Mouse (Mus musculus) embryo, embryonic 11.5 days (tissue): ENCODE measurements around the gene Apoc3.
A peak's percentile ranks its signal among the peaks of the same experiment; 100 is the strongest.

ENCODE experiments used
- DNase-seq: peaks from one replicate; pipeline ENCODE4 v3.0.0-alpha.2; 2012; ENCODE audit warnings: low read depth, low spot score

Gene Apoc3

GRCm38 (mm10) chr9:46230450-46230975, 4.9 kb downstream of the Apoc3 start:
- DNase-seq, result no peak

GRCm38 (mm10) chr9:46229573-46230449, 5.6 kb downstream of the Apoc3 start:
- DNase-seq, result peak; percentile 78

- DNase-seq, result no peak
Observed at GRCm38 (mm10) chr9:46228491-46228890, 6.9 kb downstream of the Apoc3 start, which contains the start of gene Apoa1. TSS of gene Apoa1 (plus strand) at chr9:46228580.

- no peak for DNase-seq
Observed at GRCm38 (mm10) chr9:46227064-46227614, 8.3 kb downstream of the Apoc3 start.

- DNase-seq, result no peak
Observed at GRCm38 (mm10) chr9:46224945-46225660, 10.3 kb downstream of the Apoc3 start.

GRCm38 (mm10) chr9:46224101-46224500, 11.3 kb downstream of the Apoc3 start:
- DNase-seq, result no peak

- no peak for DNase-seq
Observed at GRCm38 (mm10) chr9:46223090-46223489, 12.3 kb downstream of the Apoc3 start.

- DNase-seq, result no peak
Observed at GRCm38 (mm10) chr9:46218176-46218575, 17.3 kb downstream of the Apoc3 start.

GRCm38 (mm10) chr9:46216744-46217470, 18.5 kb downstream of the Apoc3 start:
- DNase-seq, result no peak

- DNase-seq, result no peak
Observed at GRCm38 (mm10) chr9:46215338-46216322, 19.8 kb downstream of the Apoc3 start.

GRCm38 (mm10) chr9:46214946-46215337, 20.5 kb downstream of the Apoc3 start:
- no peak for DNase-seq

GRCm38 (mm10) chr9:46214276-46214675, 21.2 kb downstream of the Apoc3 start:
- DNase-seq, result no peak

GRCm38 (mm10) chr9:46210473-46210872, 25.0 kb downstream of the Apoc3 start:
- no peak for DNase-seq

GRCm38 (mm10) chr9:46208401-46208974, 26.9 kb downstream of the Apoc3 start:
- DNase-seq, result no peak

- DNase-seq, result no peak
Observed at GRCm38 (mm10) chr9:46207501-46207869, 28.0 kb downstream of the Apoc3 start.

GRCm38 (mm10) chr9:46206834-46207500, 28.5 kb downstream of the Apoc3 start:
- no peak for DNase-seq

- DNase-seq, result no peak
Observed at GRCm38 (mm10) chr9:46199609-46200008, 35.8 kb downstream of the Apoc3 start.

- no peak for DNase-seq
Observed at GRCm38 (mm10) chr9:46198936-46199335, 36.5 kb downstream of the Apoc3 start.

- no peak for DNase-seq
Observed at GRCm38 (mm10) chr9:46198461-46198860, 37.0 kb downstream of the Apoc3 start.
